Mouse (Mus musculus): Measurements from ENCODE around the gene Kif18b.

Gene Kif18b

GRCm38 (mm10) chr11:102924557-102925350 lies at the start of gene Kif18b:
Gene Kif18b, minus strand, starts transcription at chr11:102925124.
- peak; percentile 91 to 97 for DNase-seq (ENCODE audit: low spot score in 2 of 2)

- DNase-seq (ENCODE audit: low spot score in 2 of 2) = no peak
Observed at GRCm38 (mm10) chr11:102972326-102972725, 47.4 kb upstream of the Kif18b start.

DNA sequence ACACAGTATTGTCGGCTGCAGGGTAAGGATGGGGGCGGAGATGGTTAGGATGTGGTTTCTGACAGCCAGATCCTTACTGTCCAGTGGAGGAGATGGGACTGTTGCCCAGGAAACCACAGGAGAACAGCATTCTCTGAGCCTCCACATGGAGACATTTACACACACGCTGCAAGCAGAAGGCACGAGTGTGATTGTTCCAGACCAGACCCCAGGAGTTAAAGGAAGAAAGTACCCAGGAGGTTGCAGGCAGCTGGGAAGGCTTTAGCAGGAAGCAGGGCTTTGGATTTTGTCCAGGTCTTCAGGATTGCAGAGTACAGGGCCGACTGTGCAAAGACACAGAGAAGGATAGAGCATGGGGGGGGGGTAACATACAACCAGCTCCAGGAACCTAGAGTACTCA lies 46.7 kb upstream of the Kif18b start:
- DNase-seq (ENCODE audit: low spot score in 2 of 2) = no peak

DNA sequence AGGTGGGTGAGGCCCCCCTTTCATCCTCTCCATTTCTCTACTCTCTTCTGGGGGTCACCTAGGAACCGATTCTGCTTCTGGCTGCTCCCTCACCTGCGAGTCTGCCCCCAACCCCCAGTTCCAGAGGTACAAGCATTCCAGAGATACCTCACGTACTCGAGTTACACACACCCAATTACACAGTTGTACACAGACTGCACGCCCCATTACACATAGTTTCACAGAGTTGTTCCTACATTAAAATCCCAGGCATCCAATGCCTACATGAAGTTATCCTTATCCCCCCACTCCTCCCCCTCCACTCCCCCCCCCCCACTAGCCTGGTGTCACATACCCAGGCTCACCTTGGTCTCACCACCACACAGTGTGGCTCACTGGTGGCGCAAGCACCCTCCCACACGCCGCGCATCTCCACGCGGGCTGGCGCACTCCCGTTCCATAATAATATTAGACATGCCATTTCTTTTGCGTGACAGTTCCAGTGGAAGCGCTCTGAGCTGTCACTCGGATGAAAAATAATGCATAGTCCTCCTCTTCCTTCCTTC lies 39.7 kb upstream of the Kif18b start:
- no peak for DNase-seq (ENCODE audit: low spot score in 2 of 2)

DNA sequence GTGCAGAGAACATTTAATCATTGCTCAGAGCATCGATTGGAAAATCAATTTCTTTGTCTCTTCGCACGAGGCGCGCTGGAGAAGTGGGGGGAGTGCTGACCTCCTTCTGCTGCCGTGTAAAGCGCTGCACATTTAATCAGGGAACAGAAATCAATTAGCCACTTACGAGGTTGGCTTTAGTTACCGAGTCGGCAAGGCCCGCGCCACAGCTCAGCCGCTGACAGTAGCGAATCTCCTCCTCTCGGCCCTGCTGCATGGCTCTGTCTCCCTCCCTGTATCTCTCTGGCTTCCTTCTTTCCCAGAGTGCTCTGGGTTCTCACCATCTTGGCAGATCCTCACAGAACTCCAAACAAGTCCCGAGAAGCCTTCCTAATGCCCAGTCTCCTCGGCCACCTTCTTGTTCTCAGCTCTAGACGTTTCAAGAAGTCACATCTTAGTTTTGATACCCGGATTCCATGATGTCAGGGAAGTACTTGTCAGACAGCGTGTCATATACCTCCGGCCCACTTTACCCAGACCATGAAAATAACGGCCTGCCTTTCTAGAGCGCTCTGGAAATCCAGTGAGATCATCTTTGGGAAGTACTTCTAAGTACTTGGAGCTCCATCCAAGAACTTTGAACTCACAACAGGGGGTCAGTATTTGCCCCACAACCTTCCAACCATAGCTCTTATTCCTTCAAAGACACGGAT lies 39.1 kb upstream of the Kif18b start:
- no peak for DNase-seq (ENCODE audit: low spot score in 2 of 2)

- no peak for DNase-seq (ENCODE audit: low spot score in 2 of 2)
Observed at GRCm38 (mm10) chr11:102963246-102963854, 38.4 kb upstream of the Kif18b start.

GRCm38 (mm10) chr11:102962861-102963245 lies 37.9 kb upstream of the Kif18b start:
- DNase-seq (ENCODE audit: low spot score in 2 of 2) = no peak

GRCm38 (mm10) chr11:102961082-102961481 lies 36.2 kb upstream of the Kif18b start:
- no peak for DNase-seq (ENCODE audit: low spot score in 2 of 2)

DNA sequence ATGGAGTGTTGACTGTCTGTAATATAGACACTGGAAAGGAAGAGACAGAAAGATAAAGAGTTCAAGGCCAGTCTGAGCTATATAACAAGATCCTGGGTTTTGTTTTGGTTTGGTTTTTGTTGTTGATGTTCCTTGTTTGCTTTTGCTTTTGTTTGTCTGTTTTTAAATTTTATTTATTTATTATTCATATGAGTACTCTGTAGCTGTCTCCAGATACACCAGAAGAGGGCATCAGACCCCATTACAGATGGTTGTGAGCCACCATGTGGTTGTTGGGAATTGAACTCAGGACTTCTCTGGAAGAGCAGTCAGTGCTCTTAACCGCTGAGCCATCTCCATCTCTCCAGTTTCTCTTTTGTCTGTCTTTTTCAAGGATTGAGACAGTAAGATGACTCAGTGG lies 33.9 kb upstream of the Kif18b start:
- no peak for DNase-seq (ENCODE audit: low spot score in 2 of 2)

DNA sequence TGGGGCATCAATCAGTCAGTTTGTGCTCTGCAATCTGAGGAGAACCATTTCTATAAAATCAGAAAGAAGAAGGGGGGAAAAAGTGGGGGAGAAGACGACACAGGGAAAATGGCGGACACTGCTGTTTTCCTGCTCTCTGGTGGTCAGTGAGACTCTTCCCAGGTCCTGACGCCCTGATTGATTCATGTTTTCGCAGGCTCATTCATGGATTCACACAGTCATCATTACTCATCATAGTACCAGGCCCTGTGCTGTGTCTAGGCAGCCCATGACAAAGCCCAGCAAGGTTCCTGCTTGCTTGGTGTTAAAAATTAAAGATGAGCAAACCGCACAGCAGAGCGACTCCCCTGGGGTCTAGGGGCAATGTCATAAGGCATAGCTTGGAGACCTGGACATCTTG lies 33.5 kb upstream of the Kif18b start:
- DNase-seq (ENCODE audit: low spot score in 2 of 2) = no peak

- no peak for DNase-seq (ENCODE audit: low spot score in 2 of 2)
Observed at GRCm38 (mm10) chr11:102957692-102958091, 32.8 kb upstream of the Kif18b start.

DNA sequence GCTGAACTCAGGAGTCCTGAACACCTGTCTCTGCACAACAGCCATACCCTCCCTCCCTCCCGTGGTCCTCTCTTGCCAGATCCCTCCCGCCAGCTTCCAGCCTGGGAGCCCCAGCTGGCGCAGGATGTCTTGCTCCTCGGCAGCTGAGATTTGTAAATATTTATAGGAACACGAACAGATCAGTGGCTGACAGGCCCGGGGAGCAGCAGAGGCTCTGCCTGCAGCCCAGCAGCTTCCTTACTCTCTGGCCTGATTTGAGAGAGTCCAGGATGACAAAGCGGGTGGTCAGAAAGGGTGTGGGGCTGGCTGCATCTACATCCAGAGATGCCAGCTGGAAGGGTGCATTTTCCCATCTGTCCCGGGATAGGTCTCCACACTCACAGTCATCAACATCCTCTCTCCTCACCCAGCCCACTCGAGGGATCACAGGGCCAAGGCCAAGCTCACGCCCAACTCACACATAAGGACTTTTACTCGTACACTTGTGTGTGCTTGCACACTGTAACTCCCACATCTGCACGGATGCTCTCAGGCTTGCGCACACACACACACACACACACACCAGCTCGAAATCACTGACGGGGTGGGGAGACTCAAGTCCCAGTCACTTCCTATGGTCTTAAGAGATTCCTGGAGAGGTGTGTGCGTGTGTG lies 32.2 kb upstream of the Kif18b start:
- DNase-seq (ENCODE audit: low spot score in 2 of 2) = no peak

DNA sequence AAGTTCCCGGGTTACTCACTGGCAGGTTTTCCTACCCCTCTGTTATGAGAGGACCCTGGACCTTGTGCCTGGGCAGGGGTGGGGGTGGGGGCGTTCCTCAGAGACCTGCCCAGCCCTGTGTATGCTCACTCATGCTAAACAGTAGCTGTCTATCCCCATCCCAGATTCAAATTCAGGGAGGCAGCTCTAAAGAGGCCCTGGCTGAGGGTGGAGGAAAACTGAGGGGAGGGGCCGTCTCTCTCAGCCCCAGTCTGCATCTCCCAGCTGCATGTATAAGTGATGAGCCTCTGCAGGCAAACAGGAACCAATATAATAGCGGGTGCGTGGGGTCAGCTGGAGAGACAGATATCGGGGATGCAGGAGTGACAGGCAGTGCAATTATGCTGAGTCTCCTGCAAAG lies 28.0 kb upstream of the Kif18b start:
- no peak for DNase-seq (ENCODE audit: low spot score in 2 of 2)

GRCm38 (mm10) chr11:102948043-102948961 lies 23.4 kb upstream of the Kif18b start:
- DNase-seq (ENCODE audit: low spot score in 2 of 2) = peak; percentile 16 to 30

GRCm38 (mm10) chr11:102946992-102947343 lies 22.0 kb upstream of the Kif18b start:
- peak; percentile 13 to 24 for DNase-seq (ENCODE audit: low spot score in 2 of 2)

DNA sequence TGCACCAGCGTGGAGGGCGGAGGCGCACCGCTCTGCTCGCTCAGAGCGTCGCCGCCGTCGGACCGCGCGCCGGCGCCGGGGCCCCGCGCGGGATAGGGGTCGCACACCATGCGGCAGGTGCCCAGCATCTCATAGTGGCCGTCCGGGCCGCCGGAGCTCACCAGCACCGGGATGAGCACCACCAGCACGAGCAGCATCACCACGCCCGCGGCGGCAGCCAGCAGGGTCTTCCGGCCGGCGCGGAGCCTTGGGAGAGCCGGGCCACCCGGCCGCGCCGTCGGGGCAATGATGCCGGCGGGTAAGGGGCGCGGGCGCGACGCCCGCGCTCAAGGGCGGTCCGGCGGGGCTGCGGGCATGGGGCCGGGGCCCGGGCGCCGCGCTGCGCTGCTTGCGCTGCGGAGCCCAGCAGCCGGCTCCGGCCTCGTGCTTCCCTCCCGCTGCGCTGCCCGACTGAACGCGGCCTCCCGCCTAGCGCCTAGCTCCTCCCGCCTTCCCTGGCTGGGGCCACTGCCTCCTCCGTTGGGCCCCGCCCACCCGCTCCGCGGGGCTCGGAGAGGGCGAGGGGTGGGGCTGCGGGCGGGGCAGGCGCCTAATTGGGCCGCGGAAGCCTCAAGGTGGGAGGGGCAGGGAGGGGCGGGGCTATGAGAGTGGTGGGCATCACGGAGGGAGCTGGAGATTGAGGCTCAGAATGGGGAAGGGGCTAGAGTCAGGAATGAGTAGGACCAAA lies 21.5 kb upstream of the Kif18b start, which contains the start of gene C1ql1:
C1ql1 (minus strand) TSS at position 424 of the 727 bp plus-strand sequence.
- peak; percentile 47 to 83 for DNase-seq (ENCODE audit: low spot score in 2 of 2)

- DNase-seq (ENCODE audit: low spot score in 2 of 2) = no peak
Observed at GRCm38 (mm10) chr11:102945306-102946264, 20.7 kb upstream of the Kif18b start.

DNA sequence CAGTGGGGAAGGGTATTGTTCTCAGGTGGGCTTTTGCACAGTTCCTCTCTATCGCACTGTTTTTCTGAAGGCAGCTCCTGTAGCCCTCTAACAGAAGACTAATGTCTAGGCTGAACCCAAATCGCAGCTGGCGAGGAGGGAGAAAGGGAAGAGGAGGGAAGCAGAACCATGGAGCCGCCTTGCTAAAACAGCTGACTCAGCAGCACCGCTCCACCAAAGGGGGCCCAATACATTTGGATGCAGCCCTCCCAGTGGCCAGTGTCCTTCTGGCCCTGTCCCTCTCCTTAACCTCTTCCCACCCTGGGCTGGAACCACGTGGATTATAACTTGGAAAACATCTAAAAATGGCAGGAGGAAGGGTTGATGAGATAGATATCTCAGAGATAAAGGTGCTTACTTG lies 16.3 kb upstream of the Kif18b start:
- DNase-seq (ENCODE audit: low spot score in 2 of 2) = no peak
